Mouse (Mus musculus) thymus, adult 2 months (tissue): Measurements from ENCODE around the gene Slc5a4a. TPM values are rescaled to one million over a fixed set of nuclear protein-coding genes. Genes with fewer than 3 reads are reported as not detected.

ENCODE experiments used
- DNase-seq: peaks from one replicate; pipeline ENCODE4 v3.0.0; 2021
- H3K27ac ChIP-seq: fragments of 200-500 bp; 2 replicates; pipeline ENCODE4 v1.5.1; 2012; ENCODE audit warnings: low read length, control low read depth; ENCODE audit not compliant: control insufficient read depth, insufficient read depth
- H3K27me3 ChIP-seq: fragments of 200-500 bp; 2 replicates; pipeline ENCODE4 v1.6.1; 2012; ENCODE audit warnings: mild to moderate bottlenecking, low read length, moderate library complexity, mixed read lengths; ENCODE audit not compliant: control insufficient read depth, insufficient read depth
- H3K36me3 ChIP-seq: fragments of 200-500 bp; 2 replicates; pipeline ENCODE4 v1.6.1; 2012; ENCODE audit warnings: mild to moderate bottlenecking, low read length, moderate library complexity; ENCODE audit not compliant: control insufficient read depth, insufficient read depth
- H3K4me1 ChIP-seq: fragments of 200-500 bp; replicated peaks from 2 replicates; pipeline ENCODE4 v1.6.1; 2012; ENCODE audit warnings: low read length; ENCODE audit not compliant: control insufficient read depth, insufficient read depth
- H3K4me3 ChIP-seq: fragments of 200-500 bp; 2 replicates; pipeline ENCODE4 v1.5.1; 2012; ENCODE audit warnings: mild to moderate bottlenecking, low read length, control low read depth, moderate library complexity; ENCODE audit not compliant: control insufficient read depth, insufficient read depth
- CTCF ChIP-seq: fragments of 200-500 bp; IDR thresholded peaks from 2 replicates; pipeline ENCODE4 v1.5.1; 2012; ENCODE audit warnings: mild to moderate bottlenecking, control low read depth, low read length, moderate library complexity, borderline replicate concordance; ENCODE audit not compliant: control insufficient read depth, poor library complexity, insufficient read depth; ENCODE audit errors: extremely low read depth
- POLR2A ChIP-seq: fragments of 200-500 bp; IDR thresholded peaks from 2 replicates; pipeline ENCODE4 v1.6.1; 2012; ENCODE audit warnings: mild to moderate bottlenecking, low read length, control low read depth, moderate library complexity; ENCODE audit not compliant: control insufficient read depth, poor library complexity, insufficient read depth; ENCODE audit errors: extremely low read depth
- WGBS: fragments of 180-500 bp; shearing (Covaris S2); methylation state at CpG from one replicate; pipeline ENCODE4 v1.1.7; 2018; 5-methylcytosine and 5-hydroxymethylcytosine counted together
- polyA plus RNA-seq: library from polyadenylated mRNA; depleted of rRNA; stranded (reverse); fragments of >200 nt; gene quantifications from 2 replicates; pipeline ENCODE4 v1.2.3, GENCODE M21; 2012

Gene Slc5a4a
- polyA plus RNA-seq, 1 experiment = not detected

GRCm38 (mm10) chr10:76188010-76188409, 40.8 kb downstream of the Slc5a4a start:
- H3K27ac ChIP-seq = no peak overlapping the region
- H3K27me3 ChIP-seq = no peaks in the 10 kb centered on the region
- H3K36me3 ChIP-seq = no peaks in the 10 kb centered on the region
- no peaks in the 10 kb centered on the region for H3K4me1 ChIP-seq
- no peak overlapping the region for H3K4me3 ChIP-seq
- TF ChIP-seq POLR2A (no peak), CTCF (no peak)
- no peak for DNase-seq
- WGBS = 63% methylated on average over 1 of the region's 1 CpGs

- DNase-seq = no peak
These were observed 54.2 kb downstream of the Slc5a4a start for GRCm38 (mm10) chr10:76201416-76201815.

GRCm38 (mm10) chr10:76201978-76202377, 54.7 kb downstream of the Slc5a4a start:
- TF ChIP-seq CTCF (no peak), POLR2A (no peak)
- Histone ChIP-seq H3K36me3 (no peaks in the 10 kb centered on the region), H3K27ac (no peak overlapping the region), H3K4me1 (no peaks in the 10 kb centered on the region), H3K4me3 (no peak overlapping the region), H3K27me3 (no peaks in the 10 kb centered on the region)
- 19% methylated on average over 7 of the region's 7 CpGs for whole genome bisulfite sequencing
- DNase-seq = peak; percentile 64

More at GRCm38 (mm10) chr10:76201416-76201815, 54.2 kb downstream of the Slc5a4a start:
- WGBS = 88% methylated on average over 3 of the region's 3 CpGs
- no peaks in the 10 kb centered on the region for H3K27me3 ChIP-seq
- TF ChIP-seq CTCF = no peak
- TF ChIP-seq POLR2A = no peak
- H3K4me3 ChIP-seq = no peak overlapping the region
- no peaks in the 10 kb centered on the region for H3K36me3 ChIP-seq
- no peaks in the 10 kb centered on the region for H3K4me1 ChIP-seq
- no peak overlapping the region for H3K27ac ChIP-seq

GRCm38 (mm10) chr10:76203798-76204283, 56.6 kb downstream of the Slc5a4a start:
- no peak overlapping the region for H3K4me3 ChIP-seq
- TF ChIP-seq POLR2A (no peak), CTCF (no peak)
- no peaks in the 10 kb centered on the region for H3K36me3 ChIP-seq
- no peaks in the 10 kb centered on the region for H3K27me3 ChIP-seq
- peak; percentile 32 for DNase-seq
- H3K4me1 ChIP-seq = no peaks in the 10 kb centered on the region
- 16% methylated on average over 18 of the region's 18 CpGs for WGBS
- H3K27ac ChIP-seq = no peak overlapping the region

GRCm38 (mm10) chr10:76207262-76207796, 60.1 kb downstream of the Slc5a4a start:
- TF ChIP-seq POLR2A = no peak
- no peak for TF ChIP-seq CTCF
- no peaks in the 10 kb centered on the region for H3K36me3 ChIP-seq
- 96% methylated on average over 13 of the region's 13 CpGs for WGBS

GRCm38 (mm10) chr10:76209241-76209640, 62.0 kb downstream of the Slc5a4a start:
- no peak for DNase-seq
- Histone ChIP-seq H3K27ac (no peak overlapping the region), H3K27me3 (no peaks in the 10 kb centered on the region), H3K36me3 (no peaks in the 10 kb centered on the region), H3K4me3 (no peak overlapping the region), H3K4me1 (no peaks in the 10 kb centered on the region)
- TF ChIP-seq POLR2A = no peak
- no peak for TF ChIP-seq CTCF
- WGBS = 95% methylated on average over 8 of the region's 8 CpGs

More at GRCm38 (mm10) chr10:76207262-76207796, 60.1 kb downstream of the Slc5a4a start:
- H3K4me1 ChIP-seq = no peaks in the 10 kb centered on the region
- H3K4me3 ChIP-seq = no peak overlapping the region
- no peaks in the 10 kb centered on the region for H3K27me3 ChIP-seq
- no peak for DNase-seq
- H3K27ac ChIP-seq = no peak overlapping the region

GRCm38 (mm10) chr10:76210806-76211205, 63.6 kb downstream of the Slc5a4a start:
- DNase-seq = no peak
- Histone ChIP-seq H3K27me3 (no peaks in the 10 kb centered on the region), H3K36me3 (no peaks in the 10 kb centered on the region), H3K27ac (no peak overlapping the region), H3K4me3 (no peak overlapping the region), H3K4me1 (no peaks in the 10 kb centered on the region)
- 98% methylated on average over 7 of the region's 7 CpGs for WGBS
- no peak for TF ChIP-seq CTCF
- no peak for TF ChIP-seq POLR2A
